Mouse (Mus musculus) testis, adult 2 months (tissue): ENCODE results near the gene Casp8.
"Not testable (repeated sequence)": the region's sequence is repeated elsewhere in the genome, so short reads cannot be mapped to it uniquely, and the experiment has no call there.

Experiments used
- CTCF ChIP-seq: fragments of 200-500 bp; IDR thresholded peaks from 2 replicates; pipeline ENCODE4 v1.5.1; 2012; ENCODE audit warnings: low read depth, mild to moderate bottlenecking, inconsistent platforms, low read length, moderate library complexity; ENCODE audit not compliant: control insufficient read depth, insufficient read depth, insufficient replicate concordance
- POLR2A ChIP-seq: fragments of 200-500 bp; IDR thresholded peaks from 2 replicates; pipeline ENCODE4 v1.6.1; 2012; ENCODE audit warnings: low read depth, mild to moderate bottlenecking, inconsistent platforms, low read length, moderate library complexity; ENCODE audit not compliant: control insufficient read depth

DNA sequence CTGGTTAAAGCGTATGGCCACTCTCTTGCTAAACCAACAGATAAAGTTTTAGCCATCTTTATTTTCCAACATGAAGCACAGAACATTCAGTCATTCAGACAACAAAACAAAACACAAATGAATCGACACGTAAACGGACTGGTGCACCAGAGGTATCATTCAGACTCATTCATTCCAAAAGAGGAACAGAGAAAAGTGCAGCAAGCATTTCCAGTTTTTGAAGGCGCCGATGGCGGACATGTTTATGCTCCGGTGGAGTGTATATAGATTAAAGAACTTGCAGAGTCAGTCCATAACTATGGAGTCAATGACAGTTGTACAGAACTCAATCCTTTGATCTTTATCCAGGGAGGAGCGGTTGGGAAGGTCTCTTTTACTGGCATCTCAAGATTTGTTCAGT, 88.1 kb downstream of the Casp8 start:
- TF ChIP-seq POLR2A, CTCF: not testable (repeated sequence)
